Mouse (Mus musculus): Measurements from ENCODE around the gene AC109138.7. TPM values are rescaled to one million over a fixed set of nuclear protein-coding genes. Genes with fewer than 3 reads are reported as not detected.

The AC109138.7 gene
- polyA plus RNA-seq, 1 experiment: not detected

GRCm38 (mm10) chr19:4257216-4257896 lies 43.2 kb downstream of the AC109138.7 start:
- no peak overlapping the region for H3K27ac ChIP-seq (ENCODE audit: insufficient read depth, low read length)
- H3K4me3 ChIP-seq (ENCODE audit: insufficient read depth, low read length): peak overlapping the region; percentile 46
- peak; percentile 90 for TF ChIP-seq CTCF (IDR thresholded peaks at IDR 0.05; ENCODE audit: extremely low read depth, insufficient read depth, low read length)
- TF ChIP-seq POLR2A (IDR thresholded peaks at IDR 0.05; ENCODE audit: extremely low read depth, insufficient read depth, low read length): peak; percentile 68; the same call in 1 of the 2 replicates
- no peaks in the 10 kb centered on the region for H3K4me1 ChIP-seq (ENCODE audit: control insufficient read depth, insufficient read depth, low read length)

- peak overlapping the region; percentile 46 for H3K4me3 ChIP-seq (ENCODE audit: insufficient read depth, low read length)
- no peaks in the 10 kb centered on the region for H3K4me1 ChIP-seq (ENCODE audit: control insufficient read depth, insufficient read depth, low read length)
- TF ChIP-seq CTCF (IDR thresholded peaks at IDR 0.05; ENCODE audit: extremely low read depth, insufficient read depth, low read length): no peak
- no peak for TF ChIP-seq POLR2A (IDR thresholded peaks at IDR 0.05; ENCODE audit: extremely low read depth, insufficient read depth, low read length)
- H3K27ac ChIP-seq (ENCODE audit: insufficient read depth, low read length): no peak overlapping the region
Observed at GRCm38 (mm10) chr19:4257897-4258252, 43.7 kb downstream of the AC109138.7 start.

GRCm38 (mm10) chr19:4261038-4261698 lies 47.0 kb downstream of the AC109138.7 start:
- H3K27ac ChIP-seq (ENCODE audit: insufficient read depth, low read length): no peak overlapping the region
- H3K4me3 ChIP-seq (ENCODE audit: insufficient read depth, low read length): no peak overlapping the region
- no peaks in the 10 kb centered on the region for H3K4me1 ChIP-seq (ENCODE audit: control insufficient read depth, insufficient read depth, low read length)
- TF ChIP-seq POLR2A (IDR thresholded peaks at IDR 0.05; ENCODE audit: extremely low read depth, insufficient read depth, low read length) (no peak), CTCF (IDR thresholded peaks at IDR 0.05; ENCODE audit: extremely low read depth, insufficient read depth, low read length) (no peak)

GRCm38 (mm10) chr19:4262756-4263155 lies 48.6 kb downstream of the AC109138.7 start:
- Histone ChIP-seq H3K4me1 (ENCODE audit: control insufficient read depth, insufficient read depth, low read length) (no peaks in the 10 kb centered on the region), H3K27ac (ENCODE audit: insufficient read depth, low read length) (no peak overlapping the region), H3K4me3 (ENCODE audit: insufficient read depth, low read length) (no peak overlapping the region)
- TF ChIP-seq POLR2A (IDR thresholded peaks at IDR 0.05; ENCODE audit: extremely low read depth, insufficient read depth, low read length): no peak
- TF ChIP-seq CTCF (IDR thresholded peaks at IDR 0.05; ENCODE audit: extremely low read depth, insufficient read depth, low read length): no peak

DNA sequence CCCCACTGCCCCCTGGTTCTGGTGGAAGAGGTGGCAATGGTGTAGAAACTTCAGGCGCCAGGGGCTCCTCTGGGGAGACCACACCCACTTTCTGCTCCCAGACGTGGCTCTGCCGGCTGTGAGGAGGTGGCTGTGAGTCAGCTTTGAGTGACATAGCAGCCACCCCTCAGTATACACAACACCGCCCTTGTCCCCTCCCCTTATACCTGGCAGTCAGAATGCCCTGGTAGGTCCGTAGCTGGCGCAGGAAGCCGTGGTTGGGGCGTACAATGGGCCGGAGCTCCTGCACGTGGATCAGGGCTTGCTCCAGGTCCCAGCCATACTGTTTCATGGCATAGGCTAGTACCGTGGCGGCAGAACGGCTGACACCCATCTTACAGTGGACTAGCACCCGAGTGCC lies 49.5 kb downstream of the AC109138.7 start:
- TF ChIP-seq POLR2A (IDR thresholded peaks at IDR 0.05; ENCODE audit: extremely low read depth, insufficient read depth, low read length) (no peak), CTCF (IDR thresholded peaks at IDR 0.05; ENCODE audit: extremely low read depth, insufficient read depth, low read length) (no peak)

GRCm38 (mm10) chr19:4264171-4264780 lies 50.1 kb downstream of the AC109138.7 start:
- Histone ChIP-seq H3K4me1 (ENCODE audit: control insufficient read depth, insufficient read depth, low read length) (no peaks in the 10 kb centered on the region), H3K27ac (ENCODE audit: insufficient read depth, low read length) (no peak overlapping the region), H3K4me3 (ENCODE audit: insufficient read depth, low read length) (no peak overlapping the region)
- TF ChIP-seq POLR2A (IDR thresholded peaks at IDR 0.05; ENCODE audit: extremely low read depth, insufficient read depth, low read length): no peak
- TF ChIP-seq CTCF (IDR thresholded peaks at IDR 0.05; ENCODE audit: extremely low read depth, insufficient read depth, low read length): no peak

More for the DNA sequence above, 49.5 kb downstream of the AC109138.7 start:
- H3K27ac ChIP-seq (ENCODE audit: insufficient read depth, low read length): no peak overlapping the region
- H3K4me3 ChIP-seq (ENCODE audit: insufficient read depth, low read length): no peak overlapping the region
- no peaks in the 10 kb centered on the region for H3K4me1 ChIP-seq (ENCODE audit: control insufficient read depth, insufficient read depth, low read length)

DNA sequence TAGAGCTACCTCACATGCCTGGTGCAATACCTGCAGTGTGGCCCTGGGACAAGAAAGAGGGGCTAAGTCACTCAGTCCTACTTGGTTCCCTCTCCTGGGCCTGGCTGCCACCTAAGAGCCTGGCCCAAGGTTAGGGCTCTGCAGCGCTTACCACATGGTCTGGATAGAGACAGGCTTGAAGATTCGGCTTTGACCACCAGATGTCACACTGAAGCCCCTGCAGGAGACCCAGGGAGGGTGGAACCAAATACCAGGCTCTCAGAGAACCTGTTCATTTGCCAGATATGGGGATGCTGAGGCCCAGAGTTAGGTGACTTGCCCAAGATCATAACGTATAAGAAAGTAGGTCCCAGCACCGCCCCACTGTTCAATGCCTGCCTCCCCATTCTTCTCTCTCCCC lies 51.8 kb downstream of the AC109138.7 start:
- H3K27ac ChIP-seq (ENCODE audit: insufficient read depth, low read length): no peak overlapping the region
- no peak overlapping the region for H3K4me3 ChIP-seq (ENCODE audit: insufficient read depth, low read length)
- no peaks in the 10 kb centered on the region for H3K4me1 ChIP-seq (ENCODE audit: control insufficient read depth, insufficient read depth, low read length)
- TF ChIP-seq POLR2A (IDR thresholded peaks at IDR 0.05; ENCODE audit: extremely low read depth, insufficient read depth, low read length) (no peak), CTCF (IDR thresholded peaks at IDR 0.05; ENCODE audit: extremely low read depth, insufficient read depth, low read length) (no peak)

DNA sequence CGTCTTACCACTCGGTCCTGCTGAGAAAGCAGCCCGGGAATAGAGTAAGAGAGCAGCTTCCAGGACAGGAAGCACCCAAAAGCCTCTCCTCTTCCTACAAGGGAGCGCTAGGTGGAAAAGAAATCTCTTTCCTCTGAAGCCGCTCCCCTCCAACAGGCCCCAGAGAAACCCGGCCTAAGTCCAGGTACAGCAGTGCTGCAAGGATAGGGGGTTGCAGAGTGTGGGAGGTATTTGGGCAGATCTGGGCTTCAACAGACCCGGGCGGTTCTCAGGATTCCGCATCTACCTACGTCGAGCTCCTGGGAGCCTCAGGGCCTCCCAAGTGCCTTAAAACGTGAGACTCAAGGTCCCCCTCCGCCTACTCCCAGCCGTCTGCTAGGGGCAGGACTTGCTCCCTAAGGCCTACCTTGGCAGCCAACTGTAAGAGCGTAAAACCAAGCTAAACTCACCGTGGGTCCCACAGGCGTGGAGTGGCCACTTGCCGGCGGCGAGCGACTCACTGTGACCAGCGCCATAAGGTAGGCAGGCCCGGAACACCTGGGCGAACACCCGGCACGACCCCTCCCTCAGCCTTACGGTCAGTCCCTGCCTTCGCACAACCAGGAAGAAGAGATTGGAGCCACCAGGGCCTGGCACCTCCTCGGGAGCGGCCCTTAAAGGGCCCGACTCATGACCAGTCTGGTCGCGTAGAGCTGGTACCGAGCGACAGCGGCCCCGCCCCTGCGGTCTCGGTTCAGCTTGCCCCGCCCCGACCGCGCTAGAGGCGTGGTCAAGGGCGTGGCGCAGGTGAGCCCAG lies 54.6 kb downstream of the AC109138.7 start, which contains the start of gene Ssh3:
Ssh3 (minus strand) TSS at position 615 of the 796 bp plus-strand sequence.
- TF ChIP-seq POLR2A (IDR thresholded peaks at IDR 0.05; ENCODE audit: extremely low read depth, insufficient read depth, low read length) (peak; percentile 38; the same call in 1 of the 2 replicates), CTCF (IDR thresholded peaks at IDR 0.05; ENCODE audit: extremely low read depth, insufficient read depth, low read length) (no peak)

DNA sequence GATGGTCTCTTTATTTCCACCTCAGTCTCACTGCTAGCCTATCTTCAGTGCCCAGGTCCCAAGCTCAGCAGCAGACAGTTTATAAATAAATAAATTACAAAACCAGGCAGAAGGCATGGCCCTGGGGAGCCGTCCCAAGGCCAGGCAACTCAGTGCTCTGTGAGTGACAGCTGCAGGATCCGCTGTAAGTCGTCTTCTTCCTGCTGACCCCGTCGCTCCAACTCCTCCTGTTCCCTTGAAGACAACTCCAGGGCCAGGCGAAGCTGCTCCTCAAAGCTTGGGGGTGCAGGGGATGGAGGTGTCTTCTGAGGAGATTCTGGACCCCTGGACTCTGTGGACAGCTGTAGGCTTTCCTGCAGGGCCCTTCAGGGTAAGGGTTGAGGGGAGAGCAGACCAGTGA lies 56.0 kb downstream of the AC109138.7 start:
- Histone ChIP-seq H3K4me1 (ENCODE audit: control insufficient read depth, insufficient read depth, low read length) (no peaks in the 10 kb centered on the region), H3K27ac (ENCODE audit: insufficient read depth, low read length) (no peak overlapping the region), H3K4me3 (ENCODE audit: insufficient read depth, low read length) (no peak overlapping the region)
- TF ChIP-seq CTCF (IDR thresholded peaks at IDR 0.05; ENCODE audit: extremely low read depth, insufficient read depth, low read length): no peak
- TF ChIP-seq POLR2A (IDR thresholded peaks at IDR 0.05; ENCODE audit: extremely low read depth, insufficient read depth, low read length): no peak

More for the DNA sequence above, 54.6 kb downstream of the AC109138.7 start, which contains the start of gene Ssh3:
- Histone ChIP-seq H3K4me1 (ENCODE audit: control insufficient read depth, insufficient read depth, low read length) (no peaks in the 10 kb centered on the region), H3K27ac (ENCODE audit: insufficient read depth, low read length) (peak within 1 kb of the TSS; percentile 38; the same call in 1 of the 2 replicates), H3K4me3 (ENCODE audit: insufficient read depth, low read length) (peak within 1 kb of the TSS; percentile 78)

Measured in cortical plate, adult 2 months (tissue).